Mouse (Mus musculus) thymus, adult 18-20 months (tissue): ENCODE measurements around the gene Casp8ap2.

Source experiments
- DNase-seq, 2 experiments: peaks; one replicate each; pipeline ENCODE4 v3.0.0; 2022; ENCODE audit warnings: mixed read lengths in 2 of 2

Gene Casp8ap2

DNA sequence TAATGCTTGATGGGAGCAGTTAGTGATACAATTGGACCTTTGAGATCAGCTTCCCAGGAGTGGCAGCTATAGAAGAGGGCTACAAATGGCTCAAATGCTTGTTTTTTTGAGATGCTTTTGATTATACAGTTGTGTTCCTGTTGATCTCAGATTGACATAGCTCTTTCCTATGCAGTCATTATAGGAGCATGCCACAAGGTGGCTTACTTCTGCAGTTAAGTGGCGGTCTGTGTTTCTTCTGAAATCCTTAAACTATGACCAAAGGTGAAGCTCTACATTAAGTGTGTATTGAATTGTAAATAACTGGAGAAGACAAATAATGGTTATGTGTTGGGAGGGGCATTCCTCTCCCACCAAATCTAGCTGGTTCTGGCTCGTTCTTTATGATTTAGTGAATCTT, 54.6 kb downstream of the Casp8ap2 start:
- no peak for DNase-seq

DNA sequence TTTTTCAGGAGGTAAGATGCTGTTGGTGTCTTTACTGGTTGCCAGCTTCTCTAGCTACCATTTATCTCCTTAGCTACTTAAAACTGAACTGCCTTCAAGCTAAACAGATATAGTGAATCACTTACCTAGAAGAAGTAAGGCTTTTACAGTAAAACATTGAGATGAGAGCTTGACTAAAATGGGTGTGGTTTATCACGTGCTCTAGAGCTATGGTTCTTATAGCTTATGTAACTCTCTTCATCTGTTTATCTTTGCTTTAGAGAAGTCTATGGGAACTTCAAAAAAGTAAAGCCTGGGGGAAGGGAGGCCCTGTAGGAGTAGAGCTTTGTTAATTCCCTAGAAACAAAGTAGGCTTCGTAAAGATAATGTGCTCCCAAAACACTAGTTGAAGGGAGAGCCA, 58.8 kb downstream of the Casp8ap2 start:
- no peak for DNase-seq

DNA sequence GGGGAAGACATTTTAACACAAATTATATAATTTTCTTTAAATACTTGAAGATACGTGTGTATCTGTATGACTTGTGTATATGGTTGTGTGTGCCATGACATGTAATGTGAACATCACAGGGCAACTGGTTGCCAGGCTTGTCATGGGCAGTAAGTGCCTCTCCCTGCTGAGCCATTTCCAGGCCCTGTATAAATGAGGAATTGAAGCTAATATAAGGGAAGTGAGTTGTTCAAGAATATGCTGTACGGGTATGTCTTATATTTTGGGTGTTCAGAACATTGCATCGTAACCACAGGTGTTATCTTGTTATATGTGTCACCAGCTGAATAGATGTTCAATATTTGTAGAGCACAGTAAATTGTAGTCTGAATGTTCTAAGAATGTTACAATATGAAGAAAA, 62.2 kb downstream of the Casp8ap2 start:
- DNase-seq, result no peak

DNA sequence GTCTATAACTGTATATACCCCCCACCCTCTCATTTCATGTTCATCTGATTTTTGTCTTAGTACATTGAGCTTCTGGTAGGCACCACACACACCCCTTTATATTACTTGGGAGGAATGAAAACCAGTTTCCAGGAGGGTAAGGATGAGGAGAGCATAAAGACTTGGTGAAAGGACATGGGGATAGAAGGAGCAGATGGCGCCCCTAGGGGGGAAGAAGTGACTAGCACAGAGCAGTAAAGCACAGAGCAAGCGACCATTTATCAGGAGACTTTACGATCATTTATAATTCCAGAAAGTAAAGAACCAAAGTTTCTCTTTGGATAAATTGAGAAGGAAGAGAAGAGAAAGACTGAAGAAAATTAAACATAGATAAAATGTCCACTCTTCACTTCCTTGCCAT, 65.6 kb downstream of the Casp8ap2 start:
- DNase-seq, result no peak

DNA sequence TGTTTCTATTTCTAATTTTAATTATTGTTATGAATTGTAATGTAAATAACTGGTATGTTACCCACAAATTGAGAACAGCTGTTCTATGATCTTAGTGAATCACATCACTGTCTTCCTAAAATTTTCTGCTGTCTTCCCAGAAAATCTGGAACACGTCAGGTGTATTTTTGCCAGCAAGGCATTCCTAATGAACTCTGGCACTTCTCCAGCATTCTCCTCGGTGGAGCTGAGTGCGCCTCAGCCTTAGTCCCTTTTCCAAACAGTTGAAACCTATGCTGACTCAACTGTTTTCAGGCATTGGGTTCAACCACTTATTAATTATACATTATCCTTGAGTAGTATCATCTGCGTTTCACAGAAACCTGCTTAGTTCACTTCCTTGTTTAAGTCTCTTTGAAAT, 67.2 kb downstream of the Casp8ap2 start:
- no peak for DNase-seq

DNA sequence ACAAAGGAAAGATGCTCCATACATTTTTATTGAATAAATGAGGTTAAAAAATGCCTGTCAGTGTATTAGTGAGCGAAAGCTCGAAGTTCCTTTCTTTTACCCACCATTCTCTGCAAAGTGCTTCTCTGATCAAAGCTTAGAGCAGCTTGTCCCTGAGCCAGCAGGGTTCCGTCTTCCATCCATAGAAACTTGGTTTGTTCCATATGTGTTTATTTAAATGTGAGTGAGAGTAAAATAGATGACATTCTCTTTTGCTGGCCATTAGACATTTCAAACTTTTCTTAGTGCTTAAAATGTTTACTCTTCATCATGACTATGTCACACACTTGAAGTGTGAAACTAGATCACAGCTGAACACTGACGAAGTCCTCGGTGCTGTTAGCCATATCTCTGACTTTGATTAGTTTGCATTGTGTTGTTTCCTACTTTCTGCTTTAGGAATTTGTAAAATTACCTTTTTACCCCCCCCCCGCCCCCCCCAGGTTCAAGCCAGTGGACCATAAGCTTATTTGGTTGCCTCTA, 67.9 kb downstream of the Casp8ap2 start:
- no peak for DNase-seq
